Mouse (Mus musculus) spleen, adult 2 months (tissue): ENCODE measurements around the gene Mis18a. TPM values are rescaled to one million over a fixed set of nuclear protein-coding genes. Genes with fewer than 3 reads are reported as not detected.
A peak's percentile ranks its signal among the peaks of the same experiment; 100 is the strongest.

Source experiments
- DNase-seq, 2 experiments: peaks; one replicate each; pipeline versions ENCODE4 v3.0.0 to v3.0.0-alpha.2; 2012 to 2021; ENCODE audit warnings: low spot score in 2 of 2, low read depth in 1 of 2
- H3K27ac ChIP-seq: fragments of 200-500 bp; 2 replicates; pipeline ENCODE4 v1.5.1; 2012; ENCODE audit warnings: low read length, inconsistent platforms; ENCODE audit not compliant: insufficient read depth
- H3K27me3 ChIP-seq: fragments of 200-500 bp; 2 replicates; pipeline ENCODE4 v1.6.1; 2012; ENCODE audit warnings: mild to moderate bottlenecking, moderate library complexity, low read length, inconsistent platforms; ENCODE audit not compliant: control insufficient read depth, insufficient read depth
- H3K36me3 ChIP-seq: fragments of 200-500 bp; 2 replicates; pipeline ENCODE4 v1.6.1; 2012; ENCODE audit warnings: mild to moderate bottlenecking, low read length, inconsistent platforms; ENCODE audit not compliant: control insufficient read depth, insufficient read depth
- H3K4me1 ChIP-seq: fragments of 200-500 bp; 2 replicates; pipeline ENCODE4 v1.6.1; 2011; ENCODE audit warnings: inconsistent platforms; ENCODE audit not compliant: control insufficient read depth, insufficient read depth, insufficient read length
- H3K4me3 ChIP-seq: fragments of 200-500 bp; 2 replicates; pipeline ENCODE4 v1.5.1; 2011; ENCODE audit warnings: mild to moderate bottlenecking, inconsistent platforms; ENCODE audit not compliant: insufficient read depth, insufficient read length; ENCODE audit errors: extremely low read depth
- CTCF ChIP-seq: fragments of 200-500 bp; IDR thresholded peaks from 2 replicates; pipeline ENCODE4 v1.5.1; 2011; ENCODE audit warnings: mild to moderate bottlenecking, inconsistent platforms; ENCODE audit not compliant: insufficient read depth, insufficient read length, insufficient replicate concordance; ENCODE audit errors: extremely low read depth
- POLR2A ChIP-seq: fragments of 200-500 bp; IDR thresholded peaks from 2 replicates; pipeline ENCODE4 v1.6.1; 2011; ENCODE audit warnings: low read depth, low read length, inconsistent platforms
- WGBS: fragments of 180-500 bp; shearing (Covaris S2); methylation state at CpG from one replicate; pipeline ENCODE4 v1.1.7; 2018; 5-methylcytosine and 5-hydroxymethylcytosine counted together
- polyA plus RNA-seq: library from polyadenylated mRNA; depleted of rRNA; stranded (reverse); fragments of >200 nt; gene quantifications from 2 replicates; pipeline ENCODE4 v1.2.3, GENCODE M21; 2012

Mis18a gene
- polyA plus RNA-seq, 1 experiment, result 14.6 TPM

- no peak for DNase-seq
- no peaks in the 10 kb centered on the region for H3K4me1 ChIP-seq
- H3K27me3 ChIP-seq, result no peaks in the 10 kb centered on the region
- H3K36me3 ChIP-seq, result peaks cover 26% of the 10 kb centered on the region
- no peak overlapping the region for H3K4me3 ChIP-seq
- no peak overlapping the region for H3K27ac ChIP-seq
- 85% methylated on average over 4 of the region's 4 CpGs for WGBS
- no peak for TF ChIP-seq CTCF
- no peak for TF ChIP-seq POLR2A
Measured at GRCm38 (mm10) chr16:90760515-90760914, 33.3 kb upstream of the Mis18a start.

GRCm38 (mm10) chr16:90759335-90759734, 32.1 kb upstream of the Mis18a start:
- Histone ChIP-seq H3K4me1 (no peaks in the 10 kb centered on the region), H3K36me3 (peaks cover 32% of the 10 kb centered on the region), H3K27me3 (no peaks in the 10 kb centered on the region), H3K4me3 (no peak overlapping the region), H3K27ac (no peak overlapping the region)
- no peak for TF ChIP-seq CTCF
- TF ChIP-seq POLR2A, result no peak
- WGBS, result 66% methylated on average over 3 of the region's 3 CpGs
- no peak for DNase-seq

GRCm38 (mm10) chr16:90753386-90753941, 26.3 kb upstream of the Mis18a start:
- no peaks in the 10 kb centered on the region for H3K27me3 ChIP-seq
- peaks cover 28% of the 10 kb centered on the region for H3K36me3 ChIP-seq
- H3K27ac ChIP-seq, result no peak overlapping the region
- 64% methylated on average over 13 of the region's 13 CpGs for WGBS
- TF ChIP-seq POLR2A, result no peak
- TF ChIP-seq CTCF, result no peak
- no peak for DNase-seq
- H3K4me3 ChIP-seq, result no peak overlapping the region
- no peaks in the 10 kb centered on the region for H3K4me1 ChIP-seq

- DNase-seq, result no peak
- H3K4me1 ChIP-seq, result no peaks in the 10 kb centered on the region
- no peak for TF ChIP-seq POLR2A
- TF ChIP-seq CTCF, result no peak
- H3K36me3 ChIP-seq, result peaks cover 9% of the 10 kb centered on the region
- WGBS, result 95% methylated on average over 7 of the region's 7 CpGs
- no peaks in the 10 kb centered on the region for H3K27me3 ChIP-seq
- H3K27ac ChIP-seq, result no peak overlapping the region
- H3K4me3 ChIP-seq, result no peak overlapping the region
Measured at GRCm38 (mm10) chr16:90748169-90748568, 21.0 kb upstream of the Mis18a start.

GRCm38 (mm10) chr16:90747143-90747542, 19.9 kb upstream of the Mis18a start:
- no peak for DNase-seq
- TF ChIP-seq POLR2A (no peak), CTCF (no peak)
- no peak overlapping the region for H3K27ac ChIP-seq
- H3K27me3 ChIP-seq, result no peaks in the 10 kb centered on the region
- WGBS, result 74% methylated on average over 6 of the region's 6 CpGs
- H3K4me1 ChIP-seq, result no peaks in the 10 kb centered on the region
- H3K4me3 ChIP-seq, result no peak overlapping the region
- H3K36me3 ChIP-seq, result peaks cover 5% of the 10 kb centered on the region

- no peak for DNase-seq
- no peak within 1 kb of the TSS for H3K4me3 ChIP-seq
- no peak for TF ChIP-seq CTCF
- no peaks in the 10 kb centered on the region for H3K4me1 ChIP-seq
- 86% methylated on average over 26 of the region's 26 CpGs for WGBS
- H3K27ac ChIP-seq, result 0 out of 2 replicates have a peak within 1 kb of the TSS, but pooled peaks have one; percentile 1
- no peaks in the 10 kb centered on the region for H3K36me3 ChIP-seq
- H3K27me3 ChIP-seq, result no peaks in the 10 kb centered on the region
Measured at GRCm38 (mm10) chr16:90738092-90738956, 11.1 kb upstream of the Mis18a start, which contains the start of gene Mrap. Gene Mrap (plus strand): TSS chr16:90738207.
